Mouse (Mus musculus) liver, adult 2 months (tissue): ENCODE measurements around the gene Gfap.

ENCODE experiments used
- CTCF ChIP-seq: fragments of 200-500 bp; IDR thresholded peaks from 2 replicates; pipeline ENCODE4 v1.5.1; 2011; ENCODE audit warnings: low read depth, low read length, control low read depth
- POLR2A ChIP-seq: fragments of 200-500 bp; IDR thresholded peaks from 2 replicates; pipeline ENCODE4 v1.6.1; 2011; ENCODE audit warnings: low read length, control low read depth; ENCODE audit not compliant: insufficient read depth; ENCODE audit errors: extremely low read depth

DNA sequence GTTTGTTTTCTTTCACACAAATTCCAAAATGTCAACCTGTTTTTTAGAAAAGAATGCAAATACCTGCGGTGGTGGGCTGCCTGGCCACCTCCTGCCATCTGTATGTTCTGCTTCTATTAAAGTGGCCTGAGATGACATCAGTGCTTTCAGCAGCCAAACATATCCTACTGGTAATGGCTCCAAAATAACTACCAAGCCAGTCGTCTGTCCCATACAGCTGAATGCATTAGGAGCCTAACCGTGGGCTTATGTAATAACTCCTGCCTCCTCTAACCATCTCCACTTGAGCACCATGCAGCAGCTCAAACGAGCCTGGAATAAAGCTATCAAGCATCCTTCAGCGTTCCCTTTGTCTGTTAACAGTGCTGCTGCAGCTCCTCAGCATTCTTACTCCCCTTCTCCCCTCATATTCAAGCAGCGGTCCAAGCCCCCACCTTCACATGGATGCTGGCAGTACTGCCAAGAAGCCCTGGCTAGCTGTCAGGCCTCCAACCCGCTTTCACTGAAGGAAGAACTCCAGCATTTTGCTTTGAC, 25.8 kb downstream of the Gfap start:
- no peak for TF ChIP-seq CTCF
- TF ChIP-seq POLR2A, result no peak
